Mouse (Mus musculus) neural tube, embryonic 10.5 days (tissue): ENCODE measurements at regions not wholly inside any gene's neighbourhood (a gene's known extent, or its start where the extent isn't known, plus 50 kb on each side); places are given as distances from the start of the nearest gene placed in this dataset.

ENCODE experiments used
- DNase-seq: peaks from one replicate; pipeline ENCODE4 v3.0.0-alpha.2; 2017; ENCODE audit warnings: low spot score; ENCODE audit errors: extremely low spot score

GRCm38 (mm10) chr13:37149961-37150360 lies 99.9 kb upstream of the F13a1 start:
- DNase-seq: no peak

- DNase-seq: no peak
These were observed 99.2 kb upstream of the F13a1 start for GRCm38 (mm10) chr13:37149066-37149781.

- no peak for DNase-seq
These were observed 98.6 kb upstream of the F13a1 start for GRCm38 (mm10) chr13:37148627-37149026.

- DNase-seq: no peak
These were observed 97.7 kb upstream of the F13a1 start for GRCm38 (mm10) chr13:37147790-37148189.

GRCm38 (mm10) chr13:37142812-37143211 lies 92.8 kb upstream of the F13a1 start:
- no peak for DNase-seq

- DNase-seq: no peak
These were observed 85.1 kb upstream of the F13a1 start for GRCm38 (mm10) chr13:37135115-37135514.

GRCm38 (mm10) chr13:37134518-37134917 lies 84.5 kb upstream of the F13a1 start:
- no peak for DNase-seq

- no peak for DNase-seq
These were observed 80.6 kb upstream of the F13a1 start for GRCm38 (mm10) chr13:37130637-37131036.

GRCm38 (mm10) chr13:37121602-37122001 lies 71.6 kb upstream of the F13a1 start:
- no peak for DNase-seq

GRCm38 (mm10) chr13:37120219-37120618 lies 70.2 kb upstream of the F13a1 start:
- no peak for DNase-seq

GRCm38 (mm10) chr13:37114324-37114723 lies 64.3 kb upstream of the F13a1 start:
- no peak for DNase-seq

- DNase-seq: no peak
These were observed 61.7 kb upstream of the F13a1 start for GRCm38 (mm10) chr13:37111747-37112146.

- DNase-seq: no peak
These were observed 57.7 kb upstream of the F13a1 start for GRCm38 (mm10) chr13:37107721-37108120.

GRCm38 (mm10) chr13:37106009-37106408 lies 56.0 kb upstream of the F13a1 start:
- DNase-seq: no peak

GRCm38 (mm10) chr13:37104410-37105294 lies 54.6 kb upstream of the F13a1 start:
- no peak for DNase-seq

- DNase-seq: no peak
These were observed 53.8 kb upstream of the F13a1 start for GRCm38 (mm10) chr13:37103741-37104296.

GRCm38 (mm10) chr13:37101755-37102154 lies 51.7 kb upstream of the F13a1 start:
- no peak for DNase-seq
